In the genomic region with DNA sequence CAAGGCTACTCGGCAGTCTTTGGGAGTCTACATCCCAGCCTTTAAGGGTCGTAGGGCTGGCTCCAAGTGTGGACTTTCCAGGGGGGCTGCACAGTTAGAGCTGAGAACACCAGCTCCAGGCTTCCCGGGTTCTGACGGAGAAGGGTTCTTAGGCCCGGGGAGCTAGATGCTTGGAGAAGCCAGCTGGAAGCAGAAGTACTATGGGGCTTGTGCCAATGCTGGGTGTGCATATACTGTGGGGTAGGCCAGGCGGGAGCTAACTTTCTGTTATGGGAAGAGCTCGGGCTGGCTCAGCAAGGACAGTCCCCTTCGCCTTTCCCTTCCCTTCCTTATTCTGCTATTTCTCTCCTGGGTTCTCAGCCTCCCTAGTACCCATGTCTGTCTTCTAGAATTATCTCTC, we compare ENCODE assay signal across 16 mouse cellular contexts. TPM values are rescaled to one million over a fixed set of nuclear protein-coding genes. Genes with fewer than 3 reads are reported as not detected.
DNase-seq lines count a peak whose midpoint lies in the region; ATAC-seq lines count a peak whose summit lies in the region.
"Had no signal": no experiment of that assay in that cellular context is flagged by ENCODE, and none has a peak within 500 bp of the region (broad histone marks: within the 10 kb centered on the region; RNA-seq: fewer than 3 reads in every experiment).

No protein-coding gene starts in this region.

- peaks cover 11% of the 10 kb centered on the region for H3K36me3 ChIP-seq in midbrain, embryonic 13.5 days
- H3K36me3 ChIP-seq in midbrain, embryonic 10.5 days, result peaks cover 16% of the 10 kb centered on the region
- H3K36me3 ChIP-seq in midbrain, embryonic 14.5 days (ENCODE audit: control insufficient read depth, insufficient read depth, low read length), result peaks cover 17% of the 10 kb centered on the region
- H3K36me3 ChIP-seq: stomach, embryonic 15.5 days had no signal

- no peaks in the 10 kb centered on the region for H3K9me3 ChIP-seq in midbrain, embryonic 13.5 days
- no peaks in the 10 kb centered on the region for H3K9me3 ChIP-seq in midbrain, embryonic 10.5 days (replicated peaks)
- H3K9me3 ChIP-seq in midbrain, embryonic 14.5 days (ENCODE audit: control insufficient read depth, low read length), result no peaks in the 10 kb centered on the region
- H3K9me3 ChIP-seq: embryonic facial prominence, embryonic 13.5 days; heart, embryonic 10.5 days; stomach, embryonic 15.5 days had no signal

- WGBS in midbrain, embryonic 13.5 days, result 88% methylated on average over 8 of the region's 8 CpGs
- 88% methylated on average over 8 of the region's 8 CpGs for WGBS in midbrain, embryonic 10.5 days
- 82% methylated on average over 8 of the region's 8 CpGs for WGBS in midbrain, embryonic 14.5 days

- H3K9ac ChIP-seq in midbrain, embryonic 13.5 days (replicated peaks), result no peak overlapping the region
- no peak overlapping the region for H3K9ac ChIP-seq in midbrain, embryonic 14.5 days (replicated peaks; ENCODE audit: low read length)
- H3K9ac ChIP-seq: embryonic facial prominence, embryonic 13.5 days; liver, embryonic 14.5 days; stomach, embryonic 15.5 days had no signal

- no peak overlapping the region for H3K4me2 ChIP-seq in midbrain, embryonic 13.5 days (replicated peaks)
- no peak overlapping the region for H3K4me2 ChIP-seq in midbrain, embryonic 14.5 days (ENCODE audit: low read length)
- H3K4me2 ChIP-seq: embryonic facial prominence, embryonic 13.5 days; stomach, embryonic 15.5 days had no signal

- DNase-seq in cerebellum, adult 18-20 months, result peak; percentile 28 to 44
- DNase-seq in gastrocnemius, postnatal 10 days, result peak; percentile 42
- DNase-seq in gastrocnemius, postnatal 25 days, result no peak
- no peak for DNase-seq in midbrain, embryonic 10.5 days (ENCODE audit: low spot score)
- DNase-seq in midbrain, embryonic 14.5 days, result no peak
- DNase-seq in testis, postnatal 14 days (ENCODE audit: low spot score), result no peak
- DNase-seq: kidney, postnatal 14 days; thymus, postnatal 25 days had no signal

- ATAC-seq in cerebellum, adult (ENCODE audit: insufficient number of reproducible peaks, low FRiP score, low TSS enrichment), result no peak
- ATAC-seq in midbrain, embryonic 13.5 days, result no peak
- no peak for ATAC-seq in midbrain, embryonic 14.5 days (ENCODE audit: low FRiP score, low TSS enrichment)
- ATAC-seq: activated CD4-positive, CD25-positive, alpha-beta regulatory T cell, adult 4 months; intestine, postnatal 0 days had no signal

- peak overlapping the region; percentile 14 for H3K27ac ChIP-seq in midbrain, embryonic 13.5 days
- no peak overlapping the region; the same call in 1 of the 2 replicates for H3K27ac ChIP-seq in midbrain, embryonic 10.5 days (replicated peaks)
- H3K27ac ChIP-seq in midbrain, embryonic 14.5 days (replicated peaks; ENCODE audit: low read depth, low read length), result 0 out of 2 replicates have a peak overlapping the region, but pooled peaks have one; percentile 93
- H3K27ac ChIP-seq: embryonic facial prominence, embryonic 13.5 days; heart, embryonic 10.5 days; liver, embryonic 14.5 days; stomach, embryonic 15.5 days had no signal

- H3K27me3 ChIP-seq in midbrain, embryonic 13.5 days, result no peaks in the 10 kb centered on the region
- no peaks in the 10 kb centered on the region for H3K27me3 ChIP-seq in midbrain, embryonic 10.5 days (ENCODE audit: low read depth, poor library complexity, severe bottlenecking)
- H3K27me3 ChIP-seq in midbrain, embryonic 14.5 days (ENCODE audit: control insufficient read depth, insufficient read depth, low read length), result no peaks in the 10 kb centered on the region
- H3K27me3 ChIP-seq: embryonic facial prominence, embryonic 13.5 days; stomach, embryonic 15.5 days had no signal

- no peak overlapping the region for H3K4me3 ChIP-seq in midbrain, embryonic 13.5 days (replicated peaks)
- no peak overlapping the region for H3K4me3 ChIP-seq in midbrain, embryonic 10.5 days
- H3K4me3 ChIP-seq in midbrain, embryonic 14.5 days (replicated peaks; ENCODE audit: low read depth, low read length), result no peak overlapping the region
- H3K4me3 ChIP-seq: embryonic facial prominence, embryonic 13.5 days; heart, embryonic 10.5 days; stomach, embryonic 15.5 days had no signal

- H3K4me1 ChIP-seq in midbrain, embryonic 13.5 days (replicated peaks), result peaks cover 52% of the 10 kb centered on the region
- H3K4me1 ChIP-seq in midbrain, embryonic 10.5 days, result peaks cover 47% of the 10 kb centered on the region
- H3K4me1 ChIP-seq in midbrain, embryonic 14.5 days (ENCODE audit: control insufficient read depth, insufficient read depth, low read length), result peaks cover 49% of the 10 kb centered on the region

RNA-seq across cellular contexts. Expression of gene Sdc3, which starts 23.5 kb away (rescaled TPM):
- 10 to 100 TPM; 27.5 to 38.6 TPM for total RNA-seq in gastrocnemius, postnatal 10 days (2021)
- 10 to 100 TPM; 12.6 to 14.4 TPM for total RNA-seq in gastrocnemius, postnatal 25 days (2021)
- 72.3 and 72.9 TPM in 2 replicates for polyA plus RNA-seq in midbrain, embryonic 13.5 days (2015; fragmentation: Nextera tagmentation; extraction: Ambion mirVana)
- 21.3 and 28.5 TPM in 2 replicates for polyA plus RNA-seq in midbrain, embryonic 10.5 days (2016; fragmentation: Nextera tagmentation; extraction: Ambion mirVana)
- 95.3 and 95.7 TPM in 2 replicates for polyA plus RNA-seq in midbrain, embryonic 14.5 days (2014; fragmentation: Nextera tagmentation; extraction: Ambion mirVana)

Comparison
In these comparisons a context has a peak if more than half of its experiments do, and no peak if none do; other contexts are left out.
1. DNase-seq: peak in cerebellum, adult 18-20 months (2 of 2) and gastrocnemius, postnatal 10 days (single experiment); none in gastrocnemius, postnatal 25 days (single experiment), midbrain, embryonic 10.5 days (single experiment), midbrain, embryonic 14.5 days (single experiment) and testis, postnatal 14 days (single experiment).